Mouse (Mus musculus): Measurements from ENCODE around the gene Lrrc61. TPM values are rescaled to one million over a fixed set of nuclear protein-coding genes. Genes with fewer than 3 reads are reported as not detected.

Lrrc61 gene
- total and polyA plus RNA-seq, 2 experiments from 2014 or later, result 3.8 to 7.6 TPM

- DNase-seq (ENCODE audit: low spot score) (no peak), ATAC-seq (ENCODE audit: insufficient read depth, low read depth) (no peak)
- H3K27ac ChIP-seq (ENCODE audit: low read depth), result no peak overlapping the region
- no peak overlapping the region for H3K4me2 ChIP-seq (ENCODE audit: low read depth, low read length)
- no peaks in the 10 kb centered on the region for H3K4me1 ChIP-seq (ENCODE audit: control insufficient read depth, insufficient read depth)
- TF ChIP-seq CTCF (IDR thresholded peaks at IDR 0.05; ENCODE audit: low read depth), result no peak
- no peak for TF ChIP-seq EP300 (IDR thresholded peaks at IDR 0.05; ENCODE audit: low read depth)
- no peak overlapping the region for H3K9ac ChIP-seq (replicated peaks; ENCODE audit: low read depth, low read length)
- H3K4me3 ChIP-seq (ENCODE audit: low read depth, low read length), result no peak overlapping the region
- H3K36me3 ChIP-seq (replicated peaks; ENCODE audit: control insufficient read depth, insufficient read depth, low read length), result peaks cover 34% of the 10 kb centered on the region
- no peaks in the 10 kb centered on the region for H3K27me3 ChIP-seq (ENCODE audit: control insufficient read depth, insufficient read depth, low read length)
- no peaks in the 10 kb centered on the region for H3K9me3 ChIP-seq (replicated peaks; ENCODE audit: control insufficient read depth, low read length)
- 70% methylated on average over 4 of the region's 4 CpGs for WGBS
These were observed 58.9 kb downstream of the Lrrc61 start for GRCm38 (mm10) chr6:48613464-48613863.

GRCm38 (mm10) chr6:48614756-48615155 lies 60.2 kb downstream of the Lrrc61 start:
- TF ChIP-seq CTCF (IDR thresholded peaks at IDR 0.05; ENCODE audit: low read depth), result no peak
- TF ChIP-seq EP300 (IDR thresholded peaks at IDR 0.05; ENCODE audit: low read depth), result no peak
- no peak overlapping the region for H3K4me2 ChIP-seq (ENCODE audit: low read depth, low read length)
- no peak overlapping the region for H3K4me3 ChIP-seq (ENCODE audit: low read depth, low read length)
- no peaks in the 10 kb centered on the region for H3K27me3 ChIP-seq (ENCODE audit: control insufficient read depth, insufficient read depth, low read length)
- no peak for DNase-seq (ENCODE audit: low spot score)
- WGBS, result 85% methylated on average over 5 of the region's 5 CpGs
- H3K9me3 ChIP-seq (replicated peaks; ENCODE audit: control insufficient read depth, low read length), result no peaks in the 10 kb centered on the region
- H3K9ac ChIP-seq (replicated peaks; ENCODE audit: low read depth, low read length), result no peak overlapping the region
- ATAC-seq (ENCODE audit: insufficient read depth, low read depth), result no peak
- no peak overlapping the region for H3K27ac ChIP-seq (ENCODE audit: low read depth)
- H3K4me1 ChIP-seq (ENCODE audit: control insufficient read depth, insufficient read depth), result no peaks in the 10 kb centered on the region
- H3K36me3 ChIP-seq (replicated peaks; ENCODE audit: control insufficient read depth, insufficient read depth, low read length), result peaks cover 43% of the 10 kb centered on the region

GRCm38 (mm10) chr6:48620031-48620430 lies 65.4 kb downstream of the Lrrc61 start:
- Histone ChIP-seq H3K36me3 (replicated peaks; ENCODE audit: control insufficient read depth, insufficient read depth, low read length) (peaks cover 34% of the 10 kb centered on the region), H3K4me2 (ENCODE audit: low read depth, low read length) (no peak overlapping the region), H3K27ac (ENCODE audit: low read depth) (no peak overlapping the region), H3K27me3 (ENCODE audit: control insufficient read depth, insufficient read depth, low read length) (no peaks in the 10 kb centered on the region), H3K4me1 (ENCODE audit: control insufficient read depth, insufficient read depth) (no peaks in the 10 kb centered on the region), H3K4me3 (ENCODE audit: low read depth, low read length) (no peak overlapping the region), H3K9me3 (replicated peaks; ENCODE audit: control insufficient read depth, low read length) (no peaks in the 10 kb centered on the region), H3K9ac (replicated peaks; ENCODE audit: low read depth, low read length) (no peak overlapping the region)
- 94% methylated on average over 30 of the region's 30 CpGs for WGBS
- no peak for TF ChIP-seq EP300 (IDR thresholded peaks at IDR 0.05; ENCODE audit: low read depth)
- no peak for TF ChIP-seq CTCF (IDR thresholded peaks at IDR 0.05; ENCODE audit: low read depth)
- ATAC-seq (ENCODE audit: insufficient read depth, low read depth) (no peak), DNase-seq (ENCODE audit: low spot score) (no peak)

Other genes with a start within 250 kb of the Lrrc61 start
- gene Krba1, start 159.2 kb upstream of the Lrrc61 start, total RNA-seq (2014; rRNA removed; ENCODE audit: low replicate concordance), result 26.8 and 33.8 TPM in 2 replicates
- gene Krba1, start 159.2 kb upstream of the Lrrc61 start, polyA plus RNA-seq (2015; fragmentation: Nextera tagmentation; extraction: Ambion mirVana), result 11.7 and 14.8 TPM in 2 replicates
- 20.2 and 27.4 TPM in 2 replicates for gene Zfp467, start 109.0 kb upstream of the Lrrc61 start, total RNA-seq (2014; rRNA removed; ENCODE audit: low replicate concordance)
- gene Zfp467, start 109.0 kb upstream of the Lrrc61 start, polyA plus RNA-seq (2015; fragmentation: Nextera tagmentation; extraction: Ambion mirVana), result 22.1 and 24.6 TPM in 2 replicates
- gene Sspo, start 106.6 kb upstream of the Lrrc61 start, total RNA-seq (2014; rRNA removed; ENCODE audit: low replicate concordance), result 1.0 and 3.4 TPM in 2 replicates
- 0.15 TPM in 2 replicates for gene Sspo, start 106.6 kb upstream of the Lrrc61 start, polyA plus RNA-seq (2015; fragmentation: Nextera tagmentation; extraction: Ambion mirVana)
- gene Atp6v0e2, start 17.2 kb upstream of the Lrrc61 start, total RNA-seq (2014; rRNA removed; ENCODE audit: low replicate concordance), result 10.5 and 17.2 TPM in 2 replicates
- 13.0 and 15.4 TPM in 2 replicates for gene Atp6v0e2, start 17.2 kb upstream of the Lrrc61 start, polyA plus RNA-seq (2015; fragmentation: Nextera tagmentation; extraction: Ambion mirVana)
- 56.8 and 72.8 TPM in 2 replicates for gene Rarres2, start 18.0 kb downstream of the Lrrc61 start, total RNA-seq (2014; rRNA removed; ENCODE audit: low replicate concordance)
- gene Rarres2, start 18.0 kb downstream of the Lrrc61 start, polyA plus RNA-seq (2015; fragmentation: Nextera tagmentation; extraction: Ambion mirVana), result 65.7 and 71.8 TPM in 2 replicates
- gene Gm45021, start 34.8 kb downstream of the Lrrc61 start, total RNA-seq (2014; rRNA removed; ENCODE audit: low replicate concordance), result not detected in 2 replicates
- gene Gm45021, start 34.8 kb downstream of the Lrrc61 start, polyA plus RNA-seq (2015; fragmentation: Nextera tagmentation; extraction: Ambion mirVana), result not detected in 2 replicates
- gene Repin1, start 39.1 kb downstream of the Lrrc61 start, total RNA-seq (2014; rRNA removed; ENCODE audit: low replicate concordance), result 49.7 and 50.3 TPM in 2 replicates
- gene Repin1, start 39.1 kb downstream of the Lrrc61 start, polyA plus RNA-seq (2015; fragmentation: Nextera tagmentation; extraction: Ambion mirVana), result 16.6 and 17.5 TPM in 2 replicates
- gene Gm44965, start 39.1 kb downstream of the Lrrc61 start, total RNA-seq (2014; rRNA removed; ENCODE audit: low replicate concordance), result not detected in 2 replicates
- gene Gm44965, start 39.1 kb downstream of the Lrrc61 start, polyA plus RNA-seq (2015; fragmentation: Nextera tagmentation; extraction: Ambion mirVana), result not detected in 2 replicates
- gene Zfp775, start 47.3 kb downstream of the Lrrc61 start, total RNA-seq (2014; rRNA removed; ENCODE audit: low replicate concordance), result 4.0 and 5.1 TPM in 2 replicates
- gene Zfp775, start 47.3 kb downstream of the Lrrc61 start, polyA plus RNA-seq (2015; fragmentation: Nextera tagmentation; extraction: Ambion mirVana), result 5.7 and 7.6 TPM in 2 replicates
- 0.38 TPM in 1 of 2 replicates, not detected in the other for gene AI854703, start 72.0 kb downstream of the Lrrc61 start, total RNA-seq (2014; rRNA removed; ENCODE audit: low replicate concordance)
- 0.73 and 0.87 TPM in 2 replicates for gene AI854703, start 72.0 kb downstream of the Lrrc61 start, polyA plus RNA-seq (2015; fragmentation: Nextera tagmentation; extraction: Ambion mirVana)
- 0.15 and 3.2 TPM in 2 replicates for gene Gimap8, start 92.4 kb downstream of the Lrrc61 start, total RNA-seq (2014; rRNA removed; ENCODE audit: low replicate concordance)
- gene Gimap8, start 92.4 kb downstream of the Lrrc61 start, polyA plus RNA-seq (2015; fragmentation: Nextera tagmentation; extraction: Ambion mirVana), result 2.6 and 2.7 TPM in 2 replicates
- gene Gimap9, start 121.3 kb downstream of the Lrrc61 start, total RNA-seq (2014; rRNA removed; ENCODE audit: low replicate concordance), result 1.8 and 4.6 TPM in 2 replicates
- 4.7 and 5.7 TPM in 2 replicates for gene Gimap9, start 121.3 kb downstream of the Lrrc61 start, polyA plus RNA-seq (2015; fragmentation: Nextera tagmentation; extraction: Ambion mirVana)
- 23.0 and 27.1 TPM in 2 replicates for gene Gimap4, start 129.8 kb downstream of the Lrrc61 start, total RNA-seq (2014; rRNA removed; ENCODE audit: low replicate concordance)
- 37.4 and 43.8 TPM in 2 replicates for gene Gimap4, start 129.8 kb downstream of the Lrrc61 start, polyA plus RNA-seq (2015; fragmentation: Nextera tagmentation; extraction: Ambion mirVana)
- 38.5 and 39.3 TPM in 2 replicates for gene Gimap6, start 153.4 kb downstream of the Lrrc61 start, total RNA-seq (2014; rRNA removed; ENCODE audit: low replicate concordance)
- gene Gimap6, start 153.4 kb downstream of the Lrrc61 start, polyA plus RNA-seq (2015; fragmentation: Nextera tagmentation; extraction: Ambion mirVana), result 40.4 and 41.1 TPM in 2 replicates
- not detected in 2 replicates for gene Gm28053, start 163.8 kb downstream of the Lrrc61 start, total RNA-seq (2014; rRNA removed; ENCODE audit: low replicate concordance)
- 3.0 and 4.1 TPM in 2 replicates for gene Gm28053, start 163.8 kb downstream of the Lrrc61 start, polyA plus RNA-seq (2015; fragmentation: Nextera tagmentation; extraction: Ambion mirVana)
- gene Gimap7, start 163.8 kb downstream of the Lrrc61 start, total RNA-seq (2014; rRNA removed; ENCODE audit: low replicate concordance), result not detected in 2 replicates
- gene Gimap7, start 163.8 kb downstream of the Lrrc61 start, polyA plus RNA-seq (2015; fragmentation: Nextera tagmentation; extraction: Ambion mirVana), result not detected in 2 replicates
- 14.5 and 19.7 TPM in 2 replicates for gene Gimap1, start 184.3 kb downstream of the Lrrc61 start, total RNA-seq (2014; rRNA removed; ENCODE audit: low replicate concordance)
- gene Gimap1, start 184.3 kb downstream of the Lrrc61 start, polyA plus RNA-seq (2015; fragmentation: Nextera tagmentation; extraction: Ambion mirVana), result 22.7 and 23.1 TPM in 2 replicates
- 8.4 and 46.7 TPM in 2 replicates for gene Gimap5, start 191.4 kb downstream of the Lrrc61 start, total RNA-seq (2014; rRNA removed; ENCODE audit: low replicate concordance)
- gene Gimap5, start 191.4 kb downstream of the Lrrc61 start, polyA plus RNA-seq (2015; fragmentation: Nextera tagmentation; extraction: Ambion mirVana), result 8.4 and 12.2 TPM in 2 replicates
- gene Gimap3, start 216.1 kb downstream of the Lrrc61 start, total RNA-seq (2014; rRNA removed; ENCODE audit: low replicate concordance), result not detected in 2 replicates
- gene Gimap3, start 216.1 kb downstream of the Lrrc61 start, polyA plus RNA-seq (2015; fragmentation: Nextera tagmentation; extraction: Ambion mirVana), result 0.08 TPM in 1 of 2 replicates, not detected in the other

All from heart, postnatal 0 days (tissue).